Mouse (Mus musculus): ENCODE measurements at regions not wholly inside any gene's neighbourhood (a gene's known extent, or its start where the extent isn't known, plus 50 kb on each side); places are given as distances from the start of the nearest gene placed in this dataset.

DNA sequence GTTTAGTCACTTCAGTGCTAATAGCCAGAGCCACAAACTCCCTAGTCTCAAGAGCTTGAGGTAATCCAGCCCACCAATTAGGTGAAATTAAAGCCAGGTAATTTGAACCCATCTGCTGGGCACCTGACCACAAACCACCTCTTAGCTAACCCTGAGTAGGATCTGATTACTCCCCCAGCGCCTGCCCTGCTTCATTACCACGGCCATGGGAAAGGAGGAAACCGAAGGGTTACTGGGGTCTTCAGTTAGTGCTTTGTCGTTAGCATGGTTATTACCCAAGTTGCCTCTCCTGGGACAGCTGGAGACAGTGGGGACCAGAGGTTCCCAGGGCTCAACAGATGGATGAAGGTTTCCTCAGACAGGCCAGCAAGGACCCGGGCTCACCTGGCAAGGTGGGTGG lies 337.3 kb upstream of the 3110018I06Rik start:
- no peaks in the 10 kb centered on the region for H3K79me2 ChIP-seq (ENCODE audit: control insufficient read depth, insufficient read depth, low read length, poor library complexity)
- no peaks in the 10 kb centered on the region for H3K9me3 ChIP-seq (replicated peaks; ENCODE audit: insufficient read depth, low read length)
- no peaks in the 10 kb centered on the region for H3K4me1 ChIP-seq (ENCODE audit: control insufficient read depth in 1 of 2, insufficient read depth in 2 of 2, low read length in 2 of 2)
- no peak for TF ChIP-seq UBTF (IDR thresholded peaks at IDR 0.05; ENCODE audit: borderline replicate concordance, insufficient read depth, low read depth, low read length)
- no peak for TF ChIP-seq ZMIZ1 (IDR thresholded peaks at IDR 0.05; ENCODE audit: low read depth, low read length)
- TF ChIP-seq MYC (IDR thresholded peaks at IDR 0.05; ENCODE audit: low read depth, low read length): no peak
- no peak for TF ChIP-seq CHD1 (IDR thresholded peaks at IDR 0.05; ENCODE audit: low read depth, low read length)
- no peak for TF ChIP-seq CHD2 (IDR thresholded peaks at IDR 0.05; ENCODE audit: low read length)
- TF ChIP-seq KAT2A (conservative IDR thresholded peaks at IDR 0.05; ENCODE audit: low read depth, low read length): no peak
- no peak for TF ChIP-seq ZC3H11A (IDR thresholded peaks at IDR 0.05; ENCODE audit: low read depth, low read length)
- no peak for TF ChIP-seq USF2 (IDR thresholded peaks at IDR 0.05; ENCODE audit: borderline replicate concordance in 1 of 2, insufficient read depth in 1 of 2, low read depth in 1 of 2, low read length in 2 of 2)
- no peak for TF ChIP-seq CTCF (IDR thresholded peaks at IDR 0.05 in 2 of 3, conservative IDR thresholded peaks at IDR 0.05 in 1 of 3; ENCODE audit: control insufficient read depth in 1 of 3, insufficient read depth in 1 of 3, low read depth in 2 of 3, low read length in 3 of 3, poor library complexity in 1 of 3, severe bottlenecking in 1 of 3)
- TF ChIP-seq RCOR1 (IDR thresholded peaks at IDR 0.05; ENCODE audit: low read depth, low read length): no peak
- TF ChIP-seq RAD21 (IDR thresholded peaks at IDR 0.05; ENCODE audit: low read depth, low read length): no peak
- no peak for TF ChIP-seq BHLHE40 (IDR thresholded peaks at IDR 0.05; ENCODE audit: borderline replicate concordance, low read depth, low read length)
- TF ChIP-seq EP300 (IDR thresholded peaks at IDR 0.05; ENCODE audit: low read depth in 1 of 2, low read length in 2 of 2): no peak
- no peak for TF ChIP-seq HCFC1 (IDR thresholded peaks at IDR 0.05; ENCODE audit: low read depth, low read length)
- TF ChIP-seq MXI1 (IDR thresholded peaks at IDR 0.05; ENCODE audit: low read depth, low read length): no peak
- TF ChIP-seq ETS1 (IDR thresholded peaks at IDR 0.05; ENCODE audit: low read depth, low read length): no peak
- no peak for TF ChIP-seq TCF12 (IDR thresholded peaks at IDR 0.05; ENCODE audit: low read depth, low read length)
- TF ChIP-seq GABPA (IDR thresholded peaks at IDR 0.05; ENCODE audit: low read depth, low read length): no peak
- TF ChIP-seq ZKSCAN1 (IDR thresholded peaks at IDR 0.05; ENCODE audit: low read depth, low read length): no peak
- no peaks in the 10 kb centered on the region for H3K36me3 ChIP-seq (ENCODE audit: control insufficient read depth in 1 of 2, insufficient read depth in 2 of 2, low read length in 2 of 2)
- H3K27ac ChIP-seq (ENCODE audit: control insufficient read depth, low read depth, low read length): no peak overlapping the region
- H3K27me3 ChIP-seq (ENCODE audit: control insufficient read depth in 1 of 2, insufficient read depth in 2 of 2, low read length in 2 of 2): no peaks in the 10 kb centered on the region
- H3K9ac ChIP-seq (ENCODE audit: control insufficient read depth, low read depth, low read length, poor library complexity, severe bottlenecking): no peak overlapping the region
- no peak overlapping the region for H3K4me3 ChIP-seq (ENCODE audit: control insufficient read depth in 1 of 2, insufficient read depth in 1 of 2, low read depth in 2 of 2, low read length in 2 of 2)
- DNase-seq (ENCODE audit: low read depth, low spot score): no peak

DNA sequence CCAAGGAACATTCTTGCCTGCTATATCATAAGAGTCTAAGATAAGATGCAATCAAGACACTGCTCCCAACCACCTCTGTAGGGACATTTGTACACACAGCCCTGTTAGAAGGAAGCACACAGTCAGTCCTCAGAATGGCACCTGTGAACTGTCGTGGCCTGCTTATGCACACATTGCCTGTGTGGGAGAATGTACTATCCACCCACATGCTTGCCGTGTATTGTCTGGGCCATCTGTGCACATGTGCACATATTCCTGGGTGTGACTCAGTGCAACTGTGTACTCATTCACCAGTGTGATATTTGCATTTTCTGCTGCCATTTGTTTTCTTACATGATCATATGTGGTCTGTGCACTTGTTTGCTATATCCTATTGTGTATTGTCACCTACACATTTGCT lies 333.8 kb upstream of the 3110018I06Rik start:
- Histone ChIP-seq H3K9ac (ENCODE audit: control insufficient read depth, low read depth, low read length, poor library complexity, severe bottlenecking) (no peak overlapping the region), H3K4me3 (ENCODE audit: control insufficient read depth in 1 of 2, insufficient read depth in 1 of 2, low read depth in 2 of 2, low read length in 2 of 2) (no peak overlapping the region), H3K27me3 (ENCODE audit: control insufficient read depth in 1 of 2, insufficient read depth in 2 of 2, low read length in 2 of 2) (no peaks in the 10 kb centered on the region), H3K36me3 (ENCODE audit: control insufficient read depth in 1 of 2, insufficient read depth in 2 of 2, low read length in 2 of 2) (no peaks in the 10 kb centered on the region), H3K79me2 (ENCODE audit: control insufficient read depth, insufficient read depth, low read length, poor library complexity) (no peaks in the 10 kb centered on the region), H3K4me1 (ENCODE audit: control insufficient read depth in 1 of 2, insufficient read depth in 2 of 2, low read length in 2 of 2) (no peaks in the 10 kb centered on the region), H3K9me3 (replicated peaks; ENCODE audit: insufficient read depth, low read length) (no peaks in the 10 kb centered on the region), H3K27ac (ENCODE audit: control insufficient read depth, low read depth, low read length) (no peak overlapping the region)
- DNase-seq (ENCODE audit: low read depth, low spot score): no peak
- no peak for TF ChIP-seq MAX (IDR thresholded peaks at IDR 0.05; ENCODE audit: low read length)
- no peak for TF ChIP-seq GABPA (IDR thresholded peaks at IDR 0.05; ENCODE audit: low read depth, low read length)
- no peak for TF ChIP-seq E2F4 (IDR thresholded peaks at IDR 0.05; ENCODE audit: borderline replicate concordance, low read depth, low read length)
- no peak for TF ChIP-seq TBP (IDR thresholded peaks at IDR 0.05; ENCODE audit: low read depth, low read length)
- no peak for TF ChIP-seq POLR2AphosphoS5 (IDR thresholded peaks at IDR 0.05; ENCODE audit: borderline replicate concordance, low read depth, low read length)
- no peak for TF ChIP-seq ELF1 (IDR thresholded peaks at IDR 0.05; ENCODE audit: low read depth, low read length)
- no peak for TF ChIP-seq MAZ (IDR thresholded peaks at IDR 0.05; ENCODE audit: low read depth, low read length)
- TF ChIP-seq GATA1 (IDR thresholded peaks at IDR 0.05; ENCODE audit: low read depth, low read length): no peak
- no peak for TF ChIP-seq MYB (IDR thresholded peaks at IDR 0.05; ENCODE audit: low read depth, low read length)
- TF ChIP-seq NRF1 (IDR thresholded peaks at IDR 0.05; ENCODE audit: insufficient read depth, low read depth, low read length, poor library complexity, severe bottlenecking): no peak
- no peak for TF ChIP-seq SMC3 (IDR thresholded peaks at IDR 0.05; ENCODE audit: low read depth, low read length)
- no peak for TF ChIP-seq POLR2AphosphoS2 (IDR thresholded peaks at IDR 0.05; ENCODE audit: low read length)
- no peak for TF ChIP-seq ZMIZ1 (IDR thresholded peaks at IDR 0.05; ENCODE audit: low read depth, low read length)
- no peak for TF ChIP-seq HCFC1 (IDR thresholded peaks at IDR 0.05; ENCODE audit: low read depth, low read length)
